Mouse (Mus musculus) thymus, postnatal 14 days (tissue): ENCODE data around the gene Clybl.

ENCODE experiments used
- DNase-seq: peaks from one replicate; pipeline ENCODE4 v3.0.0; 2021

Clybl gene

GRCm38 (mm10) chr14:122367252-122367868 lies 185.9 kb downstream of the Clybl start:
- no peak for DNase-seq

- no peak for DNase-seq
Measured at GRCm38 (mm10) chr14:122367882-122368418, 186.4 kb downstream of the Clybl start.

GRCm38 (mm10) chr14:122368501-122368900 lies 187.0 kb downstream of the Clybl start:
- DNase-seq = no peak

- no peak for DNase-seq
Measured at GRCm38 (mm10) chr14:122371979-122372378, 190.5 kb downstream of the Clybl start.

GRCm38 (mm10) chr14:122373458-122373857 lies 192.0 kb downstream of the Clybl start:
- no peak for DNase-seq

- DNase-seq = no peak
Measured at GRCm38 (mm10) chr14:122374285-122374997, 192.9 kb downstream of the Clybl start.

- DNase-seq = no peak
Measured at GRCm38 (mm10) chr14:122375070-122375811, 193.7 kb downstream of the Clybl start.

GRCm38 (mm10) chr14:122376482-122377143 lies 195.1 kb downstream of the Clybl start:
- DNase-seq = no peak

GRCm38 (mm10) chr14:122377681-122378080 lies 196.2 kb downstream of the Clybl start:
- DNase-seq = no peak

GRCm38 (mm10) chr14:122379076-122379475 lies 197.6 kb downstream of the Clybl start:
- no peak for DNase-seq

- no peak for DNase-seq
Measured at GRCm38 (mm10) chr14:122379996-122380395, 198.5 kb downstream of the Clybl start.

- DNase-seq = no peak
Measured at GRCm38 (mm10) chr14:122380896-122381845, 199.7 kb downstream of the Clybl start.

GRCm38 (mm10) chr14:122382281-122382680 lies 200.8 kb downstream of the Clybl start:
- DNase-seq = no peak

GRCm38 (mm10) chr14:122383931-122384330 lies 202.4 kb downstream of the Clybl start:
- DNase-seq = no peak

GRCm38 (mm10) chr14:122384447-122385237 lies 203.1 kb downstream of the Clybl start:
- DNase-seq = no peak

- no peak for DNase-seq
Measured at GRCm38 (mm10) chr14:122385238-122385534, 203.7 kb downstream of the Clybl start.

- DNase-seq = no peak
Measured at GRCm38 (mm10) chr14:122385758-122386157, 204.3 kb downstream of the Clybl start.

GRCm38 (mm10) chr14:122386281-122387130 lies 205.0 kb downstream of the Clybl start:
- no peak for DNase-seq

GRCm38 (mm10) chr14:122387781-122388180 lies 206.3 kb downstream of the Clybl start:
- DNase-seq = no peak

GRCm38 (mm10) chr14:122388431-122389031 lies 207.0 kb downstream of the Clybl start:
- no peak for DNase-seq
